Mouse (Mus musculus) neutrophil, adult 5-6 weeks (primary cell): ENCODE data around the gene Cops9. TPM values are rescaled to one million over a fixed set of nuclear protein-coding genes. Genes with fewer than 3 reads are reported as not detected.

Experiments used
- ATAC-seq: fragments of 151-379, 151-347 bp; 2 replicates; pipeline ENCODE4 v1.8.0; 2017; ENCODE audit warnings: mild to moderate bottlenecking, moderate TSS enrichment; ENCODE audit not compliant: insufficient number of reproducible peaks, poor library complexity, low FRiP score, severe bottlenecking; ENCODE audit errors: extremely low read depth
- total RNA-seq: library from RNA; stranded (forward); fragments of 200-1000 nt; gene quantifications from 2 replicates; pipeline ENCODE4 v1.2.3, GENCODE M21; 2017

Gene Cops9
- total RNA-seq, 1 experiment from 2014 or later = 37.0 TPM

- no peak for ATAC-seq
Measured at GRCm38 (mm10) chr1:92648197-92648596, 6.4 kb upstream of the Cops9 start.

- peak; percentile 56 for ATAC-seq
Measured at GRCm38 (mm10) chr1:92647752-92648151, 6.0 kb upstream of the Cops9 start.

DNA sequence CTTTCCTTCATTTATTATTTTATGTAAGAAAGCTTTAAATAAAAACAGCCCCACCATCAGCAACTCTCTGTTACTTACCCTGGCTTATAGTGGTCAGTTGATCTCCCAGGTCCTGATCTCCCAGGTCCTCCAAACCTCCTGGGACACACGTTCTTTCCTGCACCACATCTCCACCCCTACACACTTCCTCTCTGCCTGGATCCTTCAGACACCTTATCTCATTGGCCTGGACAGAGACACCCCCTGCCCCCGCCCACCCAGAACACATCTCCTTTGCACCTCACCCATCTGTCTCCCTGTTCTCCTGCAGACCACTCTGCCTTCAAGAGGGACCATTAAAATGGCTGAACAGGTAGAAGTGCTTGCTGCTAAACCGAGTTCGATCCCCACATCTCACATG lies 5.2 kb upstream of the Cops9 start:
- ATAC-seq = no peak

- ATAC-seq = no peak
Measured at GRCm38 (mm10) chr1:92646601-92647000, 4.8 kb upstream of the Cops9 start.

- ATAC-seq = no peak
Measured at GRCm38 (mm10) chr1:92646111-92646510, 4.3 kb upstream of the Cops9 start.

- ATAC-seq = no peak
Measured at GRCm38 (mm10) chr1:92644916-92645315, 3.1 kb upstream of the Cops9 start.

- ATAC-seq = no peak
Measured at GRCm38 (mm10) chr1:92643691-92644090, 1.9 kb upstream of the Cops9 start.

DNA sequence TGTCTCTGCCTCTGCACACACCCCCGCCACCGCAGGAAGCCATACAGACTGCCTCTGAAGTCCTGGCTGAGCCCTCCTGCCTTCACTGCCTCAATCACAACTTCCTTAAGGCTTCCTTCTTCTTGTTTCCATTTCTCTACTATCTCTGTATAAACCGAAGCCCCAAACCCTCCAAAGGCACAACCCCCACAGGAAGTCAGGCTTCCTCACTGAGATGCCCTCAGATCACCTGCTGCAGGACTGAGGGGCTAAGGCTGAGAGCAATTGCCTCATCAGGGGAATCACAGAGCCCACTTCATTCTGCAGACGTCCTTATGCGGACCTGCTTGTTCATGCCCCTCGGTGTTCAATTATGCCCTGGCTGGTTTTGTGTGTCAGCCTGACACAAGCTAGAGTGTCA lies 1.4 kb downstream of the Cops9 start:
- no peak for ATAC-seq

DNA sequence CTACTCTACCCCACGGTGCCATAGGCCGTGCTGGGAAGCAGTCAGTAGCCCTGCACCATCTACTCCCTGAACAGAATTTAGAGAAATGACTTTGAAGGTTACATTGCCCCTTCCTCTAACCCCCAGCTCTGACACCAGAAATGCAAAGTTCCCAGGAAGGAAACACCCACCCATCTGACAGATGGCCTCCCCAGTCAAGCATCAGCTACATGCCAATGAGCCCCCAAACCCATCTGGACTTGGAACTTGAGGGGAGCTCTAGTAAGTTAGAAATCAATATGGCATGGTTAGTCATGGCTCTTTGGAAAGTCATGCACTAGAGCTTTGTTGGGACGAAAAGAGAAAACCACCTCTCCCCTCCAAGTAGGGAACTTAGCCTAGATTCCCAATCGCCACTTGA lies 3.0 kb downstream of the Cops9 start:
- ATAC-seq = no peak

GRCm38 (mm10) chr1:92638181-92638580 lies 3.6 kb downstream of the Cops9 start:
- no peak for ATAC-seq

DNA sequence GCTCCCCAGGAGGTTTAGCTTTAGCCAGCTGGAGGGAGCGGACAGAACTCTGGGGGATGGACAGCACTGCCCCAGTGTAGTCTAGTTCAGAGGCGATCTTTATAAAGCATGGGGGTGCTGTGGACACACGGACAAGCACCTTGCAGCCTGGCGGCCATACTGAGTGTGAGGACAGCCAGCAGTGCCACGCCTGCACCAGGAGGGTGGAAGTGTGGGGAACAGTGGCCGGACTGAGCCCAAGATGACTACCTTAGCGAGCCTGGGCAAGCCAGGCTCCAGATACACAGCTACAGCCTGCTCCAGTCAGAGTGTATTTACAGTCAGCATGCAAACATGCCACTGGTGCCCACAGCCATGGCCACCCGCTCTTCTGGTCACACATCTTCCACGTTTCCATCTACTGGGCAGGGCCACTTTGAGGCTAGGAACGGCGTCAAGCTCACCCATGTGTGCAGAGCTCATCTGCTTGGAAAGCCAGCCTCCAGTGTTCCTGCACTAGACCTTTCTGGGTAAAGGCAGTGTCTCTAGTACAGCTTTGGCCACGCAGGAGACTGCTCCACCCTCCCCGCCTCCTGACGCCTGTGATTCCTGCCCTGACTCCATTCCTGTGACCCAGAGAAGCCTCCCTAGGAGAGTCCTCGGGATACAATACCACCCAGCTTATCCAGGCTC lies 4.1 kb downstream of the Cops9 start:
- no peak for ATAC-seq

DNA sequence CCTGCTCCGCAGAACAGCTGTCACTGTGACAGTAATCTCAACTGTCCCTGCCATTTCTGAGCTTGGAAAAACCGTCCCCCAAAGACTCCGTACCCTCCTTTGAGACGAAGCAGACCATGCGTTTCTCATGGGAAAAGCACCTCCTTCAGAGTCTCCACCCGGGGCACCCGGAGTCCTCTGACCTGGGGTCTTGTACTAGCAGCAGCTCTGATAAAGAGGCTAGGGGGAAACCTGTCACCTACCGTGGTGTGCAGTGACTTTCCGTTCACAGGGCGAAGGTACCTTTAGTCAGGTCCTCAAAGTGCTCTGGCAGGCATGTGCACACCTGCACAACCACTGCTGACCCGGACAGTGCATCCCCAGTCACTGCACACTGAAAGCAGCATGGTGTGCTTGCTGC lies 5.1 kb downstream of the Cops9 start:
- ATAC-seq = no peak

- no peak for ATAC-seq
Measured at GRCm38 (mm10) chr1:92636015-92636414, 5.8 kb downstream of the Cops9 start.

- ATAC-seq = no peak
Measured at GRCm38 (mm10) chr1:92634976-92635599, 6.7 kb downstream of the Cops9 start.

DNA sequence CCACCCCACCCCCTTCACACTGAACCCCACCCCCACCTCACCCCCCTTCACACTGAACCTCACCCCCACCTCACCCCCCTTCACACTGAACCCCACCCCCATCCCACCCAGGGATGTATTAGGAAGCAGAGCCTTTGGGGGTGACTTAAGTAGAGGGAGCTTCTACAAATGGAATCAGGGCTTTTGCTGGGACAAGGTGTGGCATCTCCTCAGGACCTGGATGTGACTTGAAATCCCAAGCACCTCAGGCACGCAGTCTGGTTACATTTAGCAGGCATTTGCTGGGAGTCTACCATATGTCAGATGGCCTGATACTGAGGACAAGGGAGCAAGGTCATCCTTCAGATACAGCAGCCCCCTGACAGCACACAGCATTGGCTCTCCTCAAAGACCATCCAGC lies 7.2 kb downstream of the Cops9 start:
- ATAC-seq = no peak

GRCm38 (mm10) chr1:92633726-92634125 lies 8.1 kb downstream of the Cops9 start:
- no peak for ATAC-seq

DNA sequence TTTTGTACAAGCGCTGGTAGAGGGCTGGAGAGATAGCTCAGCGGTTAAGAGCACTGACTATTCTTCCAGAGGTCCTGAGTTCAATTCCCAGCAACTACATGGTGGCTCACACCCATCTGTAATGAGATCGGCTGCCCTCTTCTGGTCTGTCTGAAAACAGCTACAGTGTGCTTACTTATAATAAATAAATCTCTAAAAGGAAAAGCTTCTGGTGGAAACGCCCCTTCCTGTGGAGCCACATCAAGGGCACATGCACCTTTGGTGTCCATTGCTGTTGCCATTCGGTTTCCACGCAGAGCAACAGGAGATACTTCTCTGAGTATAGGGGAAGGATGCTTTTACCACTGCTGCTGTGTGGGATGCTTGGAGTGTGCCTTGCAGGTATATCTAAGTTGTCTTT lies 8.8 kb downstream of the Cops9 start:
- no peak for ATAC-seq

DNA sequence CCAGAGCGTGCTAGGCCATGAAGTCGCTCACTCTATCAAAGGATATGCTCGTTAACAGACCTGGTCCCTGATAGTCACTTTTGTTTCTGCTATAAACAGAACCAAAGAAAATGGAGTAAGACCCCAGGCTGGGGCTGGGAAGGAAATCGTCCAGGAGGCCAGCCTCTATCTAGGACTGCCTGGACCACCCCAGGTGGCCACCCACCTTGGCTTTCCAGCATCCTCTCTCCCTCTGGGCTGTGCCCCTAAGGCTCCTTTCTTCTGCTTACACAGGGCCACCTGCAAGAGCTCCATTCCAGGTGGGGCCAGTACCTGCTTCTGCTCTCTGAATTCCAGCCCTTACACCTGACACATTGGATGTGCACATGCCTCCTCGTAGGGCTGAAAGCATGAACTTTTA lies 9.6 kb downstream of the Cops9 start:
- no peak for ATAC-seq

DNA sequence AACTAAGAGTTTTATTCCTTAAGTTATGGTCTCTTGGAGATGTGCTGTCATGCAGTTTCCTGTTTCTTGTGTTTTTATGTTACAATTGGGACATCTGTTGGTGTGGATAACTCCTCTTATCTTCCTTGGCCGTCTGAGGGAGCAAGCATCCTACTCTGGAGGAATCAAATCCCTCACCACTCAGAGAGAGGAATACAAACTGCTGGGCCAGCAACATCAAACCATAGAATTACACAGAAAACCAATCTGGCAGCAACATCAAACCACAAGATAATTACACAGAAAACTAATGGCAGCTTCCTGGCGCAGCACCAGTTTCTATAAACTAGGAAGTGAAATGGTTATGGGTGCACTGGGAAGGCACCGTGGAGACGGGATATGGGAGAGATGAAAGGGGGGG lies 13.6 kb downstream of the Cops9 start:
- ATAC-seq = no peak

GRCm38 (mm10) chr1:92618360-92618759 lies 23.4 kb downstream of the Cops9 start:
- ATAC-seq = no peak

DNA sequence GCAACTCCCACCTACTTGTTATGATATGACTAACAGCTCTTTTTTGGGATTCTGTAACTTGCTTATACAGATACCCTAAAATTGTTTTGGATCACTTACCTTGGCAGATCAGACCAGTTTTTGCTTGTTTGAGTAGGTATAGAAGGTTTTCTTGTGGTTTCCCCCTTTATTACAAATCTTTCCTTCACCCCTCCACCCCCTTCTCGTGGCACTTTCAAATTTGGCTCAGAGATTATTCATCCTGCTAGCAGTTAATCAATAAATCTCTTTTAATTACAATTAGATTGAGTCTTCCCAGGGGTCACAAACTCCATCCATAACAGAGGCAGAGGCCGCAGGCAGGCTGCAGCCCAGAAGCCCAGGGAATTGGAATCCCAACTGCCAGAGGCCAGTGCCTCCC lies 24.3 kb downstream of the Cops9 start, which contains the start of gene Olfr12:
Olfr12 (plus strand) TSS at position 301 of the 400 bp plus-strand sequence.
- no peak for ATAC-seq
